Mouse (Mus musculus): ENCODE data around the gene Ctsl. TPM values are rescaled to one million over a fixed set of nuclear protein-coding genes. Genes with fewer than 3 reads are reported as not detected.

Gene Ctsl
- total and polyA plus RNA-seq, 2 experiments from 2014 or later: 174 to 214 TPM

DNA sequence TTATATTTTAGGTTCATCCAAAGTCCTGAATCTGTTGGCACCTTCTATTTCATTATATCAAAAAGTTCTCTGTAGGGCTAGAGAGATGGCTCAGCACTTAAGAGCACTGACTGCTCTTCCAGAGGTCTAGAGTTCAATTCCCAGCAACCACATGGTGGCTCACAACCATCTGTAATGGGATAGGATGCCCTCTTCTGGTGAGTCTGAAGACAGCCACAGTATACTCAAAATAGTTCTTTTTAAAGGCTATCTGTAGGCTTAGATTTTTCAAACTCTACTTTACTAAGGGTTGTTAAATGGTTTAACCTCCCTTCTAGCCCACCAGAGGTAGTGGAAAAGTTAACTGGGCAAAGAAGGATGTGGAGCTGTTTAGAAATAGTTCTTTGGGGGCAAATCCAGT is 50.9 kb downstream of the Ctsl start:
- H3K4me1 ChIP-seq (ENCODE audit: insufficient read depth, low read length): no peaks in the 10 kb centered on the region
- H3K36me3 ChIP-seq (ENCODE audit: insufficient read depth, low read length): no peaks in the 10 kb centered on the region
- no peak overlapping the region for H3K9ac ChIP-seq (replicated peaks; ENCODE audit: low read length, poor library complexity, severe bottlenecking)
- ATAC-seq (ENCODE audit: low FRiP score) (no peak), DNase-seq (ENCODE audit: low spot score) (no peak)
- TF ChIP-seq CTCF (IDR thresholded peaks at IDR 0.05): no peak
- H3K27me3 ChIP-seq (ENCODE audit: insufficient read depth, low read length): no peaks in the 10 kb centered on the region
- H3K27ac ChIP-seq (ENCODE audit: low read depth, low read length): no peak overlapping the region
- H3K9me3 ChIP-seq (ENCODE audit: low read length): no peaks in the 10 kb centered on the region
- H3K4me3 ChIP-seq (ENCODE audit: low read depth, low read length): no peak overlapping the region
- H3K4me2 ChIP-seq (ENCODE audit: low read depth, low read length, poor library complexity, severe bottlenecking): no peak overlapping the region

DNA sequence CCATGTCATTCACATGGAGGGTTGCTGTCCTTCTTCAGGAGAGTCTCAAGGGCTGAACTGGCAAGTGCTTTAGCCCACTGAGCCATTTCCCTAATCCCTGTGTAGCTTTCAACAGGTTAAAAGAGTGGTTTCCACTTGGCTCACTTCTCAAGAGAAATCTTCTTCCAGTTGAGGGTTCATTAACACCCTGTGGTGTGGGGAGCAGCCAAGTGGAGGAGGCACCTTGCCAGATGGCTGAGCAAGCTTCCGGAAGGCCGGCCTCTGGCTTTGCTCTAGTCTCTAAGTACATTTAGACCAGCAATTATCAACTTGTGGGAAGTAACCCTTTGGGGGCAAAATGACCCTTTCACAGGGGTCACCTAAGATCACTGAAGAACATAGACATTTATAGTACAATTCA is 52.3 kb downstream of the Ctsl start:
- no peaks in the 10 kb centered on the region for H3K9me3 ChIP-seq (ENCODE audit: low read length)
- no peak overlapping the region for H3K4me3 ChIP-seq (ENCODE audit: low read depth, low read length)
- WGBS: 56% methylated on average over 2 of the region's 2 CpGs

DNA sequence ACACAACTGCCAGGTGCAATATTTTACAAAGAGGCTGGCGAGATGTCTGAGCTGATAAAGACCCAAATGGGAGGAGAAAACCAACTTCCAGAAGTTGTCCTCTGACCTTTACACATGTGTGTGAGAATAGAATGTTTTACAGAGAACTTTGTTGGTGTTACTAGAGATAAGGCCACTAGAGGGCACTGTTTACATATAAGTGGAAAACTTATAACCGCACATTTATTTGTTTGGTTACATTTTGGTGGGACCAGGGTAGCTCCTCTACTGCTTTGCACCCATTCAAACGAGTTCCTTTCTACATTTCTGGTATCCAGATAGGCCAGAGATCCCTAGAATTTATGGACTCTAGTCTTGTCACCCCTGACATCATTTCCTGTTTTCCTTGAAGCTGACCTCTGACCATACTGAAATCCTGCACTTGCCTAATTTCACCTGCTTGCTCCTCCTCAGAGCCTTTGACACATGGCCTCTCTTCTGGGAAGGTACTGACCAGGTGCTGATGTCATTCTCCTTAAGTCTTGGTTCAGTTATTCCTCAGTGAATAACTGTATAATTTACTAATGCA is 55.1 kb downstream of the Ctsl start:
- DNase-seq (ENCODE audit: low spot score) (peak; percentile 85), ATAC-seq (ENCODE audit: low FRiP score) (no peak)
- peak; percentile 82 for TF ChIP-seq CTCF (IDR thresholded peaks at IDR 0.05)
- no peak overlapping the region for H3K27ac ChIP-seq (ENCODE audit: low read depth, low read length)
- H3K9ac ChIP-seq (replicated peaks; ENCODE audit: low read length, poor library complexity, severe bottlenecking): no peak overlapping the region
- no peaks in the 10 kb centered on the region for H3K27me3 ChIP-seq (ENCODE audit: insufficient read depth, low read length)
- WGBS: 0% methylated on average over 3 of the region's 3 CpGs
- no peaks in the 10 kb centered on the region for H3K4me1 ChIP-seq (ENCODE audit: insufficient read depth, low read length)
- H3K4me3 ChIP-seq (ENCODE audit: low read depth, low read length): no peak overlapping the region
- no peak overlapping the region for H3K4me2 ChIP-seq (ENCODE audit: low read depth, low read length, poor library complexity, severe bottlenecking)
- no peaks in the 10 kb centered on the region for H3K36me3 ChIP-seq (ENCODE audit: insufficient read depth, low read length)
- H3K9me3 ChIP-seq (ENCODE audit: low read length): no peaks in the 10 kb centered on the region

More for the DNA sequence above, 52.3 kb downstream of the Ctsl start:
- Histone ChIP-seq H3K36me3 (ENCODE audit: insufficient read depth, low read length) (no peaks in the 10 kb centered on the region), H3K9ac (replicated peaks; ENCODE audit: low read length, poor library complexity, severe bottlenecking) (no peak overlapping the region), H3K4me2 (ENCODE audit: low read depth, low read length, poor library complexity, severe bottlenecking) (no peak overlapping the region), H3K27me3 (ENCODE audit: insufficient read depth, low read length) (no peaks in the 10 kb centered on the region), H3K4me1 (ENCODE audit: insufficient read depth, low read length) (no peaks in the 10 kb centered on the region), H3K27ac (ENCODE audit: low read depth, low read length) (no peak overlapping the region)
- no peak for TF ChIP-seq CTCF (IDR thresholded peaks at IDR 0.05)
- no peak for ATAC-seq (ENCODE audit: low FRiP score)
- peak; percentile 55 for DNase-seq (ENCODE audit: low spot score)

DNA sequence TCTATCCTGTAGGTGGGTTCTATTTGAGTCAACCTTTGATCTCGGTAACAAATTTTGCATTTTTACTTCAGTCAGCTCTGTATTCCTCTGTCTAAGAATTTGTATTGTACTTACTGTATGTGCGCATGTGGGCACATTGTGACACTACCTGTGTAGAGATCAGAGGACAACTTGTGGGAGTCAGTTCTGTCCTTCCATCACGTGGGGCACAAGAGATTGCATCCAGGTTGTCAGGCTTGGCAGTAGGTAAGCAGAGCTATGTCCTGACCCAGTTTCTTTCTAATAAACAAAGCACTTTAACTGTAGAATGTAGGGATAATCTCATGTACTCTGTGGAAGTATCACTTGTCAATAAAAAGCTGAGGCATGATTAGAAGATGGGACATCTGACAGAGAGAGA is 56.6 kb downstream of the Ctsl start:
- Histone ChIP-seq H3K27me3 (ENCODE audit: insufficient read depth, low read length) (no peaks in the 10 kb centered on the region), H3K27ac (ENCODE audit: low read depth, low read length) (no peak overlapping the region), H3K4me3 (ENCODE audit: low read depth, low read length) (no peak overlapping the region), H3K4me1 (ENCODE audit: insufficient read depth, low read length) (no peaks in the 10 kb centered on the region), H3K36me3 (ENCODE audit: insufficient read depth, low read length) (no peaks in the 10 kb centered on the region), H3K4me2 (ENCODE audit: low read depth, low read length, poor library complexity, severe bottlenecking) (no peak overlapping the region), H3K9me3 (ENCODE audit: low read length) (no peaks in the 10 kb centered on the region), H3K9ac (replicated peaks; ENCODE audit: low read length, poor library complexity, severe bottlenecking) (no peak overlapping the region)
- ATAC-seq (ENCODE audit: low FRiP score) (no peak), DNase-seq (ENCODE audit: low spot score) (no peak)
- TF ChIP-seq CTCF (IDR thresholded peaks at IDR 0.05): no peak
- 82% methylated on average over 3 of the region's 3 CpGs for WGBS

DNA sequence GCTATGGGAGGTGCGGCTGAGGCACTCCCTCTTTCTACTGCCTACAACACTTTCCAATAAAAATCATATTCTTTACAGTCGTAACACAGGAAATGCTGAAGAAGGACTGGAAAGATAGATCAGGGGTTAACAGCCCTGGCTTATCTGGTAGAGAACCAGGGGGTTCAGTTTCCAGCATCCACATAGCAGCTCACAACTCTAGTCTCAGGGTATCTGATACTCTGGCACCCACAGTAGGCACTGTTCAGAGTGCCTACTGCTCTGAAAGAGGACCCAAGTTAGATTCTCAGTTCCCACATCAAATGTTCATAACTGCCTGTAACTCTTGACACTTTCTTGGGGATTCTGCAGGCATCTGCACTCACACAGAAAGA is 57.8 kb downstream of the Ctsl start:
- no peak overlapping the region; the same call in 1 of the 2 replicates for H3K27ac ChIP-seq (ENCODE audit: low read depth, low read length)
- 0% methylated on average over 2 of the region's 2 CpGs for WGBS

DNA sequence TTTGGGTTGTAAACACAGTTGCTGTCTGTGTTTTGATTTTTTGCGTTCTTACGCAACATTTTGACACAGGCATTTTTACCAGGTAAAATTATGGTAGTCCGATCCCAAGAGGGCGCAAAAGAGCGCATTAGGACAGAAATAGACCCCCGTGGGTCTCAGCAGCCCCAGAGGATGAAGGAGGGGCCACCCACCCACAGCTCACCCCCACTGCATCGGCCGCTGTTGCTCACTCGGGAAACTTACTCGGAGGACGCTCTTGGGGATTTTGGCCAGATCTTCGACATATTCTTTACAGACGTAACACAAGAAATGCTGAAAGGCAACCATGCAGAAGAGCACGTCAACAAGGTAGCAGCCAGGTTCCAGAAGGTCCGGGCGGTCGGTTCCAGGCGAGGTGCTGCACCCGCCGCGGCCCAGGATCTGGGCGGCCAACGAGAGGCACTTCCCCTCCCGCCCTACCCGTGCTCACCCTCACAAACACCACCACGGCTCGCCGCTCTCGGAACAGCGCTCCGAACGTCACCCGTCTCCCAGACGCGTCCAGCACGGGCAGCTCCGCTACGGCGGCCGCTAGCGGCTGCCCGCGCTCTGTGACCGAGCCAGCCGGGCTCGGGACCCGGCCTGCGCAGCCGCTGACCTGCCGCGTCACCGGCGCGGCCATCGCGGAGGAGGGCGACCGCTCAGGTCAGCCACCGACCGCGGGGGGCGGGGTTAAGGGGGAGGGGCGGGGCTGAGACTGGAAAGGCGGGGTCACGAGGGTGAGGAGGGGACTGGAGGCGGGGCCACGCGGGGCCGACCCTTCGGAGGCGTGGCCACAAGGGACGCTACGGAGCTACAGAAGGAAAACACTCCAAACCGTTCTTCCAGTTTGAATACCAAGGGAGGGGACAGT is 58.4 kb downstream of the Ctsl start, which contains the start of gene Aaed1:
Gene Aaed1, minus strand, starts transcription at position 687 of the 892 bp plus-strand sequence.
- DNase-seq (ENCODE audit: low spot score): peak; percentile 92
- no peaks in the 10 kb centered on the region for H3K27me3 ChIP-seq (ENCODE audit: insufficient read depth, low read length)
- H3K27ac ChIP-seq (ENCODE audit: low read depth, low read length): peak within 1 kb of the TSS; percentile 72
- H3K9ac ChIP-seq (replicated peaks; ENCODE audit: low read length, poor library complexity, severe bottlenecking): peak within 1 kb of the TSS; percentile 70
- peak within 1 kb of the TSS; percentile 67 for H3K4me3 ChIP-seq (ENCODE audit: low read depth, low read length)
- peak; percentile 93 for ATAC-seq (ENCODE audit: low FRiP score)
- peak within 1 kb of the TSS; percentile 47 for H3K4me2 ChIP-seq (ENCODE audit: low read depth, low read length, poor library complexity, severe bottlenecking)
- TF ChIP-seq CTCF (IDR thresholded peaks at IDR 0.05): peak; percentile 62
- no peaks in the 10 kb centered on the region for H3K9me3 ChIP-seq (ENCODE audit: low read length)
- H3K36me3 ChIP-seq (ENCODE audit: insufficient read depth, low read length): no peaks in the 10 kb centered on the region
- no peaks in the 10 kb centered on the region for H3K4me1 ChIP-seq (ENCODE audit: insufficient read depth, low read length)
- WGBS: 1% methylated on average over 59 of the region's 74 CpGs

More for the DNA sequence above, 57.8 kb downstream of the Ctsl start:
- no peaks in the 10 kb centered on the region for H3K4me1 ChIP-seq (ENCODE audit: insufficient read depth, low read length)
- H3K4me2 ChIP-seq (ENCODE audit: low read depth, low read length, poor library complexity, severe bottlenecking): peak overlapping the region; percentile 47
- H3K9me3 ChIP-seq (ENCODE audit: low read length): no peaks in the 10 kb centered on the region
- TF ChIP-seq CTCF (IDR thresholded peaks at IDR 0.05): no peak
- H3K27me3 ChIP-seq (ENCODE audit: insufficient read depth, low read length): no peaks in the 10 kb centered on the region
- peak overlapping the region; percentile 67 for H3K4me3 ChIP-seq (ENCODE audit: low read depth, low read length)
- DNase-seq (ENCODE audit: low spot score) (no peak), ATAC-seq (ENCODE audit: low FRiP score) (no peak; the same call in 1 of the 2 replicates)
- H3K36me3 ChIP-seq (ENCODE audit: insufficient read depth, low read length): no peaks in the 10 kb centered on the region
- peak overlapping the region; percentile 70; the same call in 1 of the 2 replicates for H3K9ac ChIP-seq (replicated peaks; ENCODE audit: low read length, poor library complexity, severe bottlenecking)
